Mouse (Mus musculus) hindbrain, embryonic 10.5 days (tissue): ENCODE results near the gene Col2a1. TPM values are rescaled to one million over a fixed set of nuclear protein-coding genes. Genes with fewer than 3 reads are reported as not detected.

Experiments used
- DNase-seq: peaks from one replicate; pipeline ENCODE4 v3.0.0-alpha.2; 2017; ENCODE audit warnings: low spot score
- H3K27ac ChIP-seq: fragments of 300-500 bp; sonication (generic); 2 replicates; pipeline ENCODE4 v1.5.1; 2016; ENCODE audit warnings: mild to moderate bottlenecking, moderate library complexity
- H3K27me3 ChIP-seq: fragments of 300-500 bp; sonication (generic); 2 replicates; pipeline ENCODE4 v1.6.1; 2016; ENCODE audit warnings: mild to moderate bottlenecking; ENCODE audit not compliant: poor library complexity, insufficient read depth, severe bottlenecking
- H3K36me3 ChIP-seq: fragments of 300-500 bp; sonication (generic); 2 replicates; pipeline ENCODE4 v1.6.1; 2016; ENCODE audit warnings: mild to moderate bottlenecking, moderate library complexity
- H3K4me1 ChIP-seq: fragments of 300-500 bp; sonication (generic); replicated peaks from 2 replicates; pipeline ENCODE4 v1.6.1; 2016; ENCODE audit warnings: mild to moderate bottlenecking
- H3K4me3 ChIP-seq: fragments of 300-500 bp; sonication (generic); 2 replicates; pipeline ENCODE4 v1.5.1; 2016; ENCODE audit warnings: mild to moderate bottlenecking, moderate library complexity
- H3K9me3 ChIP-seq: fragments of 300-500 bp; sonication (generic); 2 replicates; pipeline ENCODE4 v1.6.1; 2016; ENCODE audit warnings: mild to moderate bottlenecking, moderate library complexity
- WGBS: fragments of 180-500 bp; shearing (Covaris S2); methylation state at CpG from one replicate; pipeline ENCODE4 v1.1.7; 2016; 5-methylcytosine and 5-hydroxymethylcytosine counted together
- polyA plus RNA-seq: library from polyadenylated mRNA; unstranded; fragments of >200 nt; fragmentation: Nextera tagmentation; extraction: Ambion mirVana; gene quantifications from 2 replicates; pipeline ENCODE4 v1.2.1, GENCODE M21; 2016

The Col2a1 gene
- polyA plus RNA-seq, 1 experiment from 2014 or later, result 196 TPM

DNA sequence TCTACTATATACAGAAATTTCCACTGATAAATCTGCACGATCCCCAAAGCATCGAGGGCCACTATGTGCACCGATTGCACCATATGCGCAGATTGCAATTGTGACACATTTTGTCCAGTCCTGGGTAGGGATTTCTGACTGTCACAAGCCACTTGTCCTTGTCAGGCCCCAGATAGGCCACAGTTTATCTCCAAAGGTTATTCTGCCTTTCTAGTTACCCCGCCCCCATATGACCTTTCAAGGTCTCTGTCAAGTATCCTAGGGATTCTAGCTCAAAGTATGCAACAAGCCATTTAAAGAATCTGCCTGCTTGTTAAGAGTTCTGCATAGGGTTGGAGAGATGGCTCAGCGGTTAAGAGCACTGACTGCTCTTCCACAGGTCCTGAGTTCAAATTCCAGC, 31.9 kb downstream of the Col2a1 start:
- DNase-seq, result no peak
- 90% methylated on average over 6 of the region's 6 CpGs for WGBS
- H3K4me1 ChIP-seq, result peaks cover 17% of the 10 kb centered on the region

DNA sequence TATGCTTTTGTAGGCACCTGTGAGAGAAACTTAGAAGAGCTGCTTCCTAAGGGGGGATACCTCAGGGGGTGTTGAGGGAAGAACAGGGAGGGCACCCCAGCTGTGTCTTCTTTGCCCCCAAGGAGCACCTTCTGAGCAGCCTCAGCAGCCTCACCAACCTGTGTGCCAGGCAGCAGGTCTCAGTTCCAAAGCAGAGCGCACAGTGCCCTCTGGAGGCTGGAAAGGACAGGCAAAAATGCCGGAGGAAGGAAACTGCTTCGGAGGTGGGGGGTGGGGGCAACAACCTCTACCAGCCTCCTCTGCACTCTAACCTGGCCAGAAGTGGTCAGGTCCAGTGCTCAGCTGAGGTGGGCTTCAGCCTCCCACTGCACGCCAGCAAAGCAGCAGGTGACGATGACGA, 34.2 kb downstream of the Col2a1 start:
- peak; percentile 43 for DNase-seq
- Histone ChIP-seq H3K9me3 (no peaks in the 10 kb centered on the region), H3K27ac (peak overlapping the region; percentile 67), H3K4me3 (0 out of 2 replicates have a peak overlapping the region, but pooled peaks have one; percentile 11), H3K27me3 (no peaks in the 10 kb centered on the region), H3K36me3 (peaks cover 25% of the 10 kb centered on the region), H3K4me1 (peaks cover 31% of the 10 kb centered on the region)
- 47% methylated on average over 6 of the region's 6 CpGs for WGBS

More for the DNA sequence above, 31.9 kb downstream of the Col2a1 start:
- H3K27me3 ChIP-seq, result no peaks in the 10 kb centered on the region
- no peak overlapping the region for H3K4me3 ChIP-seq
- H3K27ac ChIP-seq, result no peak overlapping the region
- H3K9me3 ChIP-seq, result no peaks in the 10 kb centered on the region
- H3K36me3 ChIP-seq, result peaks cover 48% of the 10 kb centered on the region

DNA sequence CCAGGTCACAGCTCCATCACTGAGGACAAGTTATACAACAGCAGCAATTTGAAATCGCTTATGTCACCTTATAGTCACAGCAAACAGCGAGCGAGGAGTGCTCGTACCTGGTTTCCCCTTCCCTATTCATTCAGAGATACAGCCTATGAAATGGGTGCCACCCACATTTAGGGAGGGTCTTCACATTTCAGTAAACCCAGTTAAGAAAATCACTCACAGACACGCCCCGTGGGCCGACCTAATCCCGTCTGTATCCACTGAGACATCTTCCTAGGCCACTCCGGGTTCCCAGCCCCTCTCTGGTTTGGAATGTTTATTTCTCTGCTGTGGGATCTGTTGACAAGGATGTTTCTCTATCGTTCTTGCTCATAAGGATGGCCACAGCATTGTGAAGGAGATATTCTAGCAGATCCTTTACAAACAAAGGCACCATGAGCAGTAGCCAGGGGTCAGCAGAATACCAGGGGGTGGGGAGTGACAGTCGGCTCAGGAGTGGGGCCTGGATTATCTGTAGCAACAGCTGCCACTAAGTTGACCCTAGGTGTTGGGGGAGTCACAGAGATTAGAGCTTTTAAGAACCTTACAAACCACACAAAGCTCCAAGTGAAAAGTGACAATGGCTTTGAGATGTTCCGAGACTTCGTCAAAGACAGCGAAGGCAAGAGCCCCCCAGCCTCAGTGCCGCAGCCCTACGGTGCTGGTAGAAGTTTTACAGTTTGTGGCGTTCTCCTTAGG, 39.0 kb downstream of the Col2a1 start:
- Histone ChIP-seq H3K36me3 (peaks cover 17% of the 10 kb centered on the region), H3K27ac (peak overlapping the region; percentile 95; the same call in 1 of the 2 replicates), H3K4me3 (peak overlapping the region; percentile 68), H3K27me3 (no peaks in the 10 kb centered on the region), H3K9me3 (no peaks in the 10 kb centered on the region), H3K4me1 (peaks cover 36% of the 10 kb centered on the region)
- 61% methylated on average over 17 of the region's 17 CpGs for WGBS
- no peak for DNase-seq

- Histone ChIP-seq H3K27ac (peak overlapping the region; percentile 95), H3K4me3 (peak overlapping the region; percentile 68), H3K36me3 (peaks cover 16% of the 10 kb centered on the region), H3K4me1 (peaks cover 32% of the 10 kb centered on the region), H3K9me3 (no peaks in the 10 kb centered on the region), H3K27me3 (no peaks in the 10 kb centered on the region)
- WGBS, result 19% methylated on average over 7 of the region's 7 CpGs
- no peak for DNase-seq
Measured at GRCm38 (mm10) chr15:97964836-97965187, 39.7 kb downstream of the Col2a1 start.

GRCm38 (mm10) chr15:97963989-97964835, 40.3 kb downstream of the Col2a1 start, which contains the start of gene Tmem106c:
Gene Tmem106c (plus strand): TSS chr15:97964200.
- DNase-seq, result peak; percentile 97
- Histone ChIP-seq H3K9me3 (no peaks in the 10 kb centered on the region), H3K27ac (peak within 1 kb of the TSS; percentile 95), H3K4me3 (peak within 1 kb of the TSS; percentile 68), H3K36me3 (peaks cover 12% of the 10 kb centered on the region), H3K27me3 (no peaks in the 10 kb centered on the region), H3K4me1 (peaks cover 32% of the 10 kb centered on the region)
- WGBS, result under 1% methylated on average over 67 of the region's 67 CpGs

- Histone ChIP-seq H3K27ac (peak overlapping the region; percentile 95), H3K9me3 (no peaks in the 10 kb centered on the region), H3K4me1 (peaks cover 32% of the 10 kb centered on the region), H3K27me3 (no peaks in the 10 kb centered on the region), H3K36me3 (peaks cover 8% of the 10 kb centered on the region), H3K4me3 (peak overlapping the region; percentile 68)
- no peak for DNase-seq
- whole genome bisulfite sequencing, result 14% methylated on average over 13 of the region's 13 CpGs
Measured at GRCm38 (mm10) chr15:97963329-97963988, 41.0 kb downstream of the Col2a1 start.

- H3K27ac ChIP-seq, result peak overlapping the region; percentile 76; the same call in 1 of the 2 replicates
- no peak overlapping the region for H3K4me3 ChIP-seq
- H3K36me3 ChIP-seq, result no peaks in the 10 kb centered on the region
- H3K4me1 ChIP-seq, result peaks cover 34% of the 10 kb centered on the region
- DNase-seq, result no peak
- no peaks in the 10 kb centered on the region for H3K9me3 ChIP-seq
- peaks cover 22% of the 10 kb centered on the region for H3K27me3 ChIP-seq
- 80% methylated on average over 11 of the region's 11 CpGs for WGBS
Measured at GRCm38 (mm10) chr15:97956416-97956815, 48.1 kb downstream of the Col2a1 start.

DNA sequence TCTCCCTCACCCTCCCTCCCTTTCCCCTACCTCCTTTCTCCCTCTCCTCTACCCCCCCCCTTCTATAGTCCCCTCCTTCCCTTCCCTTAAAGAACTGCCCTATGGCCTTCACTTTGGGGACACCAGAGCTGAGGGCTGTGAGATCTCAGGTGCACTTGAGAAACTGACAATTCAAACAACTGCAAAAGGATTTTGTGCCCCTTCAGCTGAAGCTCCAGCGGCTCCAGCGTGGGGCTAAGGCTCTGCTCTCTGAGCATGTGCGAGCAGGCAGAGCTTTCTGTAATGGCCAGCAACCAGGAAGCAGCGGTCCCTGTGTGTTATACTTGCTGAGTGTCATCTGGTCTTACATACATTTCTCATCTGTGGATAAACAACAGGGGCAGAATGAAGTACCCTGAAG, 48.8 kb downstream of the Col2a1 start:
- Histone ChIP-seq H3K27me3 (peaks cover 25% of the 10 kb centered on the region), H3K27ac (peak overlapping the region; percentile 76), H3K4me3 (no peak overlapping the region), H3K9me3 (no peaks in the 10 kb centered on the region), H3K4me1 (peaks cover 34% of the 10 kb centered on the region), H3K36me3 (no peaks in the 10 kb centered on the region)
- 27% methylated on average over 4 of the region's 4 CpGs for WGBS
- DNase-seq, result no peak

DNA sequence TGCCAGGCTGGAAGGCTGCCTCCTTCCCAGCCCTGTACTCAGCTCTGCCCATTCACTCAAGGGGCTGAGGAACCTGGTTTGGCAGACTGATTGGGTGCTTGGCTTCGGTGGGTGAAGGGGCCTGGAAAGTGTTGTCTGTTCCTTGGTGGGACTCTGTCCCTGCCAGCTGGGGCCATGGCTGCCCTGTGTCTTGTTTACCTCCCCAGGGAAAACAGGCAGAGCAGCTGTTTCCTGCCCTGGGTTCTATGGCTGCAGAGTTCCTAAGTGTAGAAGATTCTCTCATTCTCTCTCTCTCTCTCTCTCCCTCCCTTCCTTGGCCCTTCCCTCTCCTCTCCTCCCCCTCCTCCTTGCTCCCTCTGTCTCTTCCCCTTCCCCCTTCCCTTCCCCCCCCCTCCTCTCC, 49.2 kb downstream of the Col2a1 start:
- Histone ChIP-seq H3K27ac (peak overlapping the region; percentile 74), H3K4me1 (peaks cover 34% of the 10 kb centered on the region)
- 68% methylated on average over 1 of the region's 1 CpGs for WGBS

GRCm38 (mm10) chr15:97954671-97955070, 49.8 kb downstream of the Col2a1 start:
- peaks cover 25% of the 10 kb centered on the region for H3K27me3 ChIP-seq
- H3K27ac ChIP-seq, result no peak overlapping the region
- DNase-seq, result no peak
- 85% methylated on average over 8 of the region's 8 CpGs for WGBS
- no peaks in the 10 kb centered on the region for H3K36me3 ChIP-seq
- no peaks in the 10 kb centered on the region for H3K9me3 ChIP-seq
- H3K4me1 ChIP-seq, result peaks cover 34% of the 10 kb centered on the region
- H3K4me3 ChIP-seq, result no peak overlapping the region

More for the DNA sequence above, 49.2 kb downstream of the Col2a1 start:
- no peaks in the 10 kb centered on the region for H3K36me3 ChIP-seq
- H3K27me3 ChIP-seq, result peaks cover 25% of the 10 kb centered on the region
- peak; percentile 16 for DNase-seq
- no peaks in the 10 kb centered on the region for H3K9me3 ChIP-seq
- no peak overlapping the region for H3K4me3 ChIP-seq

- Histone ChIP-seq H3K4me1 (peaks cover 44% of the 10 kb centered on the region), H3K27ac (no peak overlapping the region), H3K9me3 (no peaks in the 10 kb centered on the region), H3K4me3 (no peak overlapping the region), H3K36me3 (no peaks in the 10 kb centered on the region), H3K27me3 (peaks cover 34% of the 10 kb centered on the region)
- WGBS, result 62% methylated on average over 4 of the region's 4 CpGs
- no peak for DNase-seq
Measured at GRCm38 (mm10) chr15:97952889-97953189, 51.7 kb downstream of the Col2a1 start.

- H3K27ac ChIP-seq, result peak overlapping the region; percentile 37; the same call in 1 of the 2 replicates
- peaks cover 34% of the 10 kb centered on the region for H3K27me3 ChIP-seq
- no peaks in the 10 kb centered on the region for H3K9me3 ChIP-seq
- 18% methylated on average over 16 of the region's 16 CpGs for WGBS
- H3K4me1 ChIP-seq, result peaks cover 44% of the 10 kb centered on the region
- H3K36me3 ChIP-seq, result no peaks in the 10 kb centered on the region
- no peak overlapping the region for H3K4me3 ChIP-seq
- peak; percentile 83 for DNase-seq
Measured at GRCm38 (mm10) chr15:97952137-97952888, 52.2 kb downstream of the Col2a1 start.
